Mouse (Mus musculus): ENCODE measurements around the gene Fpgs.

- TF ChIP-seq CTCF (conservative IDR thresholded peaks at IDR 0.05; ENCODE audit: low read length) (no peak), NANOG (IDR thresholded peaks at IDR 0.05; ENCODE audit: borderline replicate concordance, low read length) (no peak), POU5F1 (IDR thresholded peaks at IDR 0.05; ENCODE audit: borderline replicate concordance, low read length) (no peak)
These were observed 1.1 kb upstream of the Fpgs start for GRCm38 (mm10) chr2:32705018-32705417.

All from E14TG2a.4 (cell line).